Mouse (Mus musculus) common myeloid progenitor, adult 5-6 weeks (primary cell): ENCODE measurements around the gene Shroom2. TPM values are rescaled to one million over a fixed set of nuclear protein-coding genes. Genes with fewer than 3 reads are reported as not detected.

Experiments used
- total RNA-seq: library from RNA; stranded (forward); fragments of 200-1000, 187-1606 nt; gene quantifications from 2 replicates; pipeline ENCODE4 v1.2.3, GENCODE M21; 2017

Gene Shroom2
- total RNA-seq, 1 experiment from 2014 or later: not detected

Other genes with a start within 250 kb of the Shroom2 start
- gene Cldn34a, start 206.1 kb downstream of the Shroom2 start, total RNA-seq: not detected in 2 replicates
- gene Gpr143, start 12.5 kb upstream of the Shroom2 start, total RNA-seq: not detected in 2 replicates
- 1.1 and 1.3 TPM in 2 replicates for gene Usp51, start 237.0 kb upstream of the Shroom2 start, total RNA-seq